Mouse (Mus musculus) lung, postnatal 0 days (tissue): ENCODE measurements at regions not wholly inside any gene's neighbourhood (a gene's known extent, or its start where the extent isn't known, plus 50 kb on each side); places are given as distances from the start of the nearest gene placed in this dataset.

ENCODE experiments used
- CTCF ChIP-seq: IDR thresholded peaks from 2 replicates; pipeline ENCODE4 v1.5.1; 2016; ENCODE audit warnings: antibody characterized with exemption, mild to moderate bottlenecking
- EP300 ChIP-seq: IDR thresholded peaks from 2 replicates; pipeline ENCODE4 v1.6.1; 2016; ENCODE audit warnings: antibody characterized with exemption, mild to moderate bottlenecking, control low read depth

DNA sequence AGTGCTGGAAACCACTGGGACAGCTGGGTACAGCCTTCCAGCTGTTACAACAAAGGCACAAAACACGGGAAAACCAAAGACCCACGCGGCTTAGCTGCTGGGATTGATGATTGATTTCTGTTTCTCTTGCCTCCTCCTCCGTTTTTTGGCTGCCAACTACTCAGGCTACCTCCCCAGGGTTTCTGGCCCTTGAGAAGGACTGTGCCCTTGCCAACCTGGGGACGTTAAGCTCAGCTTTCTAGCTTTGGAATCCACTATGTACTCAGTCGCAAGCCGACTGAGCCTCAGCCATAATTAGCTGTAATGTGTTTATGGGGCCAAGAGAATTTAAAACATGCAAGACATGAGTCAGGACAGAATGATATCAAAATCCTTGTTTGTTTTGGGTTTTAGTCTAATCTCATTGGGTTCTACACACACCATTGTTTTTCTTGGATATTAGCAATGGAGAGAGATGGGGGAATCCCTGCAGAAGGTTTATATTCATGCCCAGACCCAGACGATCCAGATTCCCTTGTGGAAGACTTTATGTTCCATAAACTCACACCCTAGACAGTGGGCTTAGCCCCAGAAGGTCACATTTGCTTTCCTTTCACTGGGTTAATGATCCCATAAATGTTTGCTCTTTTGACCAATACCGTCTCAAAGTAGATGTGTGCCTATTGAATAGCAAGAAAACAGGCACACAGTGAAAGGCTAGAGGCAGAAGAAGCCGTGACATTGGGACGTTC is 167.7 kb upstream of the Pou3f3 start:
- TF ChIP-seq CTCF: no peak
- TF ChIP-seq EP300: no peak
